Mouse (Mus musculus) left cerebral cortex, adult 18-20 months (tissue): ENCODE data around the gene Mn1. TPM values are rescaled to one million over a fixed set of nuclear protein-coding genes. Genes with fewer than 3 reads are reported as not detected.

Experiments used
- DNase-seq, 2 experiments: peaks; one replicate each; pipeline ENCODE4 v3.0.0; 2021 to 2022; ENCODE audit warnings: low spot score in 2 of 2, mixed read lengths in 1 of 2
- total RNA-seq, 2 experiments: library from RNA; stranded (reverse); gene quantifications; 2 replicates each; pipeline ENCODE4 v1.2.3; 2021

The Mn1 gene
- total RNA-seq, 2 experiments from 2014 or later: 65.8 to 70.9 TPM

- DNase-seq: peak; percentile 76 to 88
These were observed 56.3 kb downstream of the Mn1 start for GRCm38 (mm10) chr5:111473425-111473824.

GRCm38 (mm10) chr5:111475721-111476120, 58.6 kb downstream of the Mn1 start:
- no peak for DNase-seq

GRCm38 (mm10) chr5:111476141-111476540, 59.0 kb downstream of the Mn1 start:
- no peak for DNase-seq

GRCm38 (mm10) chr5:111485907-111486306, 68.7 kb downstream of the Mn1 start:
- no peak for DNase-seq

GRCm38 (mm10) chr5:111489022-111489616, 72.0 kb downstream of the Mn1 start:
- DNase-seq: peak; percentile 28 to 32

GRCm38 (mm10) chr5:111490599-111490998, 73.4 kb downstream of the Mn1 start:
- no peak for DNase-seq

- no peak for DNase-seq
These were observed 74.3 kb downstream of the Mn1 start for GRCm38 (mm10) chr5:111491485-111491884.

GRCm38 (mm10) chr5:111500036-111500435, 82.9 kb downstream of the Mn1 start:
- no peak for DNase-seq

- no peak for DNase-seq
These were observed 84.7 kb downstream of the Mn1 start for GRCm38 (mm10) chr5:111501691-111502441.

GRCm38 (mm10) chr5:111505241-111505640, 88.1 kb downstream of the Mn1 start:
- no peak for DNase-seq

GRCm38 (mm10) chr5:111505824-111506223, 88.7 kb downstream of the Mn1 start:
- no peak for DNase-seq

GRCm38 (mm10) chr5:111506410-111506809, 89.2 kb downstream of the Mn1 start:
- DNase-seq: no peak

Other genes starting within 250 kb of the Mn1 start
- 10 to 100 TPM; 84.7 to 86.5 TPM for gene Pitpnb, start 86.6 kb upstream of the Mn1 start, total RNA-seq